Mouse (Mus musculus) liver, postnatal 0 days (tissue): ENCODE data around the gene Atp6v1c2.

Source experiments
- CTCF ChIP-seq: sonication (generic); IDR thresholded peaks from 2 replicates; pipeline ENCODE4 v1.5.1; 2016; ENCODE audit warnings: antibody characterized with exemption, low read depth
- EP300 ChIP-seq: IDR thresholded peaks from 2 replicates; pipeline ENCODE4 v1.6.1; 2016; ENCODE audit warnings: antibody characterized with exemption, low read depth, mild to moderate bottlenecking

- TF ChIP-seq CTCF = no peak
- TF ChIP-seq EP300 = no peak
Measured at GRCm38 (mm10) chr12:17347327-17348047, 18.3 kb upstream of the Atp6v1c2 start.
